Mouse (Mus musculus) megakaryocyte-erythroid progenitor cell, adult 5-6 weeks (primary cell): ENCODE measurements around the gene Kcnj8. TPM values are rescaled to one million over a fixed set of nuclear protein-coding genes. Genes with fewer than 3 reads are reported as not detected.

Source experiments
- ATAC-seq: replicated peaks from 2 replicates; pipeline ENCODE4 v1.8.0; 2016; ENCODE audit warnings: mild to moderate bottlenecking, inconsistent platforms; ENCODE audit not compliant: severe bottlenecking, poor library complexity, low FRiP score, low TSS enrichment
- total RNA-seq, 2 experiments: library from RNA; stranded (forward) in 1 of 2; stranded (reverse) in 1 of 2; fragments of 200-1000, 215-1000 nt in 1 of 2; fragments of >200 nt in 1 of 2; fragmentation: Nextera tagmentation in 1 of 2; gene quantifications; 2 replicates each; pipeline ENCODE4 v1.2.3; 2014 to 2017

The Kcnj8 gene
- total RNA-seq (2014; fragmentation: Nextera tagmentation), result not detected in 2 replicates
- total RNA-seq (2017), result 1.1 TPM in 1 of 2 replicates, not detected in the other

GRCm38 (mm10) chr6:142571055-142571618 lies at the start of gene Kcnj8:
Kcnj8 (minus strand) TSS chr6:142571614.
- peak; percentile 65 for ATAC-seq

GRCm38 (mm10) chr6:142616659-142617058 lies 45.2 kb upstream of the Kcnj8 start:
- ATAC-seq, result no peak

GRCm38 (mm10) chr6:142614324-142614723 lies 42.9 kb upstream of the Kcnj8 start:
- ATAC-seq, result no peak

- no peak for ATAC-seq
Observed at GRCm38 (mm10) chr6:142612366-142612765, 41.0 kb upstream of the Kcnj8 start.

GRCm38 (mm10) chr6:142609401-142610373 lies 38.3 kb upstream of the Kcnj8 start:
- no peak for ATAC-seq

GRCm38 (mm10) chr6:142607080-142607479 lies 35.7 kb upstream of the Kcnj8 start:
- no peak for ATAC-seq

GRCm38 (mm10) chr6:142602772-142603171 lies 31.4 kb upstream of the Kcnj8 start:
- no peak for ATAC-seq

GRCm38 (mm10) chr6:142578831-142579230 lies 7.4 kb upstream of the Kcnj8 start:
- no peak for ATAC-seq

GRCm38 (mm10) chr6:142577801-142578200 lies 6.4 kb upstream of the Kcnj8 start:
- no peak for ATAC-seq

- no peak for ATAC-seq
Observed at GRCm38 (mm10) chr6:142572876-142573275, 1.5 kb upstream of the Kcnj8 start.

- ATAC-seq, result peak; percentile 53; the same call in 1 of the 2 replicates
Observed at GRCm38 (mm10) chr6:142571629-142572360, 381 bp upstream of the Kcnj8 start.

GRCm38 (mm10) chr6:142570046-142570770 lies 1.2 kb downstream of the Kcnj8 start:
- ATAC-seq, result no peak

GRCm38 (mm10) chr6:142568713-142569357 lies 2.6 kb downstream of the Kcnj8 start:
- ATAC-seq, result no peak

GRCm38 (mm10) chr6:142567452-142567851 lies 4.0 kb downstream of the Kcnj8 start:
- ATAC-seq, result peak; percentile 81

- no peak for ATAC-seq
Observed at GRCm38 (mm10) chr6:142564746-142565145, 6.7 kb downstream of the Kcnj8 start.

- ATAC-seq, result 0 out of 2 replicates have a peak, but pooled peaks have one; percentile 19
Observed at GRCm38 (mm10) chr6:142561151-142561550, 10.3 kb downstream of the Kcnj8 start.

- no peak for ATAC-seq
Observed at GRCm38 (mm10) chr6:142558772-142559679, 12.4 kb downstream of the Kcnj8 start.

- 0 out of 2 replicates have a peak, but pooled peaks have one; percentile 45 for ATAC-seq
Observed at GRCm38 (mm10) chr6:142558076-142558475, 13.3 kb downstream of the Kcnj8 start.
